Mouse (Mus musculus): ENCODE data around the gene Pcnx. TPM values are rescaled to one million over a fixed set of nuclear protein-coding genes. Genes with fewer than 3 reads are reported as not detected.

Gene Pcnx
- total RNA-seq, 4 experiments from 2014 or later = 97.3 to 114 (median 106) TPM

DNA sequence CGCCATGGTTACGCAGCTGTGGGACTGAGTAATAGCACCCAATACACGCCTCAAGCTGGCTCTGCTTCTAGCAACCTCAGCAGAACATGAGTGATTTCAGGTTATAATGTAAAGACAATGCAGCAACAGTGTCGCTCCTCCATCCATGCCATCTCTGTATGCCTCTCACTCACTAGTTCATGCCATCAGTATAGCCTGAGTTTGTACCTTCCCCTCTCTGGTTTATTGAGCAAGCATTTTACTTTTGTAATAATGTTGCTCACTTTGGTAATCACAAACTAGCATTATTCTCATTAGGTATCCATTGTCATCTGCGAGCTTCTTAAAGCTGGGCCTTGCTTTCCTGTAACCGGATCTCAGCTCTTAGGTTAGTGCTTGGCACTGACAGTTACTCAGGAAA, 36.2 kb downstream of the Pcnx start:
- DNase-seq (ENCODE audit: low spot score in 2 of 2) = no peak

DNA sequence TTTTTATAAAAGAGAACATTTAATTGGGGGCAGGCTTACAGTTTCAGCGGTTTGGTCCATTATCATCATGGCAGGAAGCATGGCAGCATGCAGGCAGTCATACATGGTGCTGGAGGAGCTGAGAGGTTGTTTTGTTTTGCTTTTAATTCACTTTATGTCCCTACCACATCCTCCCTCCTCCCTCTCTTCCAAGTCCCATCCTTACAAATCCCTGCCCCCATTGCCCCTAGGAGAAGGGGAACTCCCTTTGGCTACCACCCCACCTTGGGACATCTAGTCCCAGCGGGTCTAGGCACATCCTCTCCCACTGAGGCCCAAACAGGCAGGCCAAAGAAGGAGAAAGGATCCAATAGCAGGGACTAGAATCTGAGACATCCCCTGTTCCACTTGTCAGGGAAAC, 44.6 kb downstream of the Pcnx start:
- no peak for DNase-seq (ENCODE audit: low spot score in 2 of 2)

DNA sequence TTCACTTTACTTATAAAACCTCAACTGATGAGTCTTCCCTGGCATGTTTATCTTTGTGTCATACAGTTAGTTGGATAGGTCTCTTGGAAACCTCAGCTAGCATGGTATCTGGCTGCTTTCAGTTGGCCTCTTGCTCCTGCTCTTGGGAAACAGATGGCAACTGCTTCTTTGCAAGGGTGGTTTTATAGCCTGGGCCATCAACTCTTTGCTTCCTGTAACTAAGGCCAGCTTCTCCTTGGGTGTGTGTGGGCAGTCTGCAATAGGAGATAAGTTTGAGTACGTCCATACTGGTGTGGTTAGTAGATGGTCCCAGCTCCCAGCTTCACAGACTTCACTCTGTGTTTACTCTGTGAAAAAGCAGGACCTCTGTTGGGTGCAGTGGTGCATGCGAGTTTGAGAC, 46.0 kb downstream of the Pcnx start:
- DNase-seq (ENCODE audit: low spot score in 2 of 2) = no peak

GRCm38 (mm10) chr12:81907741-81908357, 48.0 kb downstream of the Pcnx start:
- DNase-seq (ENCODE audit: low spot score in 2 of 2) = no peak

DNA sequence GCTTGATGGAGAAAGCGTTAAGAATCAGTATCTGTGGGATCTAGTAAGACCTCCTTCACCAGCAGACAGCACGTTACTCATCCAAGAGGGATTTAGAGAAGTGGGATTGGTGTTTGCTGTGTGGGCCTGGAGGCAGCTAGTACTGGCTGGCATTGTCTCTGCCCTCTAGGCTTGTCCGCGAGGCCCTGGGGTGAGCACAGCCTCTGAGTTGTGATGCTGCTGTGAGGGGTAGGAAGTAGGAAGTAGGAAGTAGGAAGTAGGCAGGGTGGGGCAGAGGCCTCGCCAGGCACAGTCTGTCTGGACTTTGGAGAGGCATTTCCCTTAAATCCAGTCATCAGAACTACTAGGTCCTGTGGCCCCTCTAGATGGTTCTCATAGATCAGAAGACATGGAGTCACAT, 50.6 kb downstream of the Pcnx start:
- no peak for DNase-seq (ENCODE audit: low spot score in 2 of 2)

DNA sequence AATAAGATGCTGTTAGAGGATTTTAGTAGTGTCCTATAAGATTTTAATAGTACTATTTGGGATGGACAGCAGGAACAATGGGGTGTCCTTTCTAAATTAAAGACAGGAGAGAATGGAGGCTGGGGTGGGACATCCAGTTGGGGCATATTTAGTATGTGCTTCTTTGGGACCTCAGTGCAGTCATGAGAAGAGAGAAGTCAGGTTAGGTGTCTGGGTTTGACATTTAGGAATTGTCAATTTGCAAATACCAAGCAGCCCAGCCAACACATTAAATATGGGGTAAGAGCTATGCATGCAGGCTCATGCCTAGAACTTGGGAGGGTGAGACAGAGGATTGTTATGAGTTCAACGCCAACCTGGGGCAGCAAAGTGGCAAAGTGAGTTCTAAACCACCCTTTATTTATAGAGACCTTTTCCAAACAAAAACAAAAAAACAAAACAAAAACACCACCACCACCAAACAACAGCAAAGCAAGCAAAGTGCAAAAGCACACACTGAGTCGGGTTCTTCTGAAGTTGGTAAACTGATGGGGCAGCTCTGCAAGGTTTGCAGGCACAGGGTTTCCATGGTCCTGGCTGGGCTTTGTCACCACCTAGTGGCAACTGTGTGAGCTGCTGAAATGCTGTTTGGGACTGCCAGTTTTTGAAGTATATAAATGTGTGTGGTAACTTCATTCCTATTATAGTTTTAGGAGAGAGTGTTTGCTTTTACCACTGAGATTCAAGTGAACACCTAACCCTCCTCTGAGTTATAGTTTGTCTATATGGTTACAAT, 55.5 kb downstream of the Pcnx start:
- peak; percentile 51 to 76 for DNase-seq (ENCODE audit: low spot score in 2 of 2)

DNA sequence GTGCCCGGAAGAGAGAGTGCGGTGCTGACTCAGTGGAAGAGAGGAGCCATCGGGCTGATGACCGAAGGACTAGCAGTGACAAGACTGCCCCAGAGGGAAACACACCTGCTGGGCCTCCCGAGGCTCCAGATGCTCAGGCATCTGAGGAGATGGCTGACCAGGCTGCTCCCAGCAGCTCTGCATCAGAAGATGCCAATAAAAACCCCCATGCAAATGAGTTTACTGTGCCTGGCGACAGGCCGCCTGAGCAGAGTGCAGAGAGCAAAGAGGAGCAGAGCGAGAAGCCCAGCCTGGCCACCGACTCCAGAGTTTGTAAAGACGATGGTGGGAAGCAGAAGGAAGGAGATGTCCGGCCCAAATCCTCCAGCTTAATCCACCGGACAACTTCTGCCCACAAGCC, 58.5 kb downstream of the Pcnx start:
- DNase-seq (ENCODE audit: low spot score in 2 of 2) = no peak

DNA sequence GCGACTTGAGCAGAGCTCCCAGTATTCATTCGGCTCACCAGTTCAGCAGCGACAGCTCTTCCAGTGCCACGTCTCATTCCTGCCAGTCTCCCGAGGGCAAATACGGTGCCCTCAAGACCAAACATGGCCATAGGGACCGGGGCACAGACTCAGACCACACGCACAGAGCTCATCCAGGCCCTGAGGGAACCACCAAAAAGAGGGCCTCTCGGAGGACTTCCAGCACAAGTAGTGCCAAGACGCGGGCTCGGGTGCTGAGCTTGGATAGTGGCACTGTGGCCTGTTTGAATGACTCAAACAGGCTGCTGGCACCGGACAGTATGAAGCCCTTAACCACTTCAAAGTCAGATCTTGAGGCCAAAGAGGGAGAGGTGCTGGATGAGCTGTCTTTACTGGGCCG, 59.1 kb downstream of the Pcnx start:
- no peak for DNase-seq (ENCODE audit: low spot score in 2 of 2)

GRCm38 (mm10) chr12:81920027-81920426, 60.2 kb downstream of the Pcnx start:
- no peak for DNase-seq (ENCODE audit: low spot score in 2 of 2)

GRCm38 (mm10) chr12:81920614-81921013, 60.8 kb downstream of the Pcnx start:
- no peak for DNase-seq (ENCODE audit: low spot score in 2 of 2)

- no peak for DNase-seq (ENCODE audit: low spot score in 2 of 2)
Measured at GRCm38 (mm10) chr12:81921785-81922184, 62.0 kb downstream of the Pcnx start.

DNA sequence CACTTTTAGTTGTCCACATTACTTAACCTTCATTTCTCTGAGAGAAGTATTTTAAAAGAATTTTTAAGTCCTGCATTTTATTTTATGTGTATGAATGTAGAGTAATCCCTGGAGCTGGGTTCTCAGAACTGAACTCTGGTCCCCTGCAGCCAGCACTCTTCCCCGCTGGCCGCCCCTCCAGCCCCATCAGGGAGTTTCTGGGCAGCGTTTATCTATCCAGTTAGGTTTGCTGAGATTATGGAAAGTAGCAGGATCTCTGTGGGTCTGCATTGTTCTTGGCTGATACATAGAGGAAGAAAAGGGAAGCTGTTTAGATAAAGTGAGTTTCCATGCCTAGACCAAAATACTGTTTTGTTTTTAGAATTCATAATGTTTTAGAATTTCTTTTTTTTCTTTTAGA, 63.0 kb downstream of the Pcnx start:
- no peak for DNase-seq (ENCODE audit: low spot score in 2 of 2)

GRCm38 (mm10) chr12:81927163-81927562, 67.3 kb downstream of the Pcnx start:
- no peak for DNase-seq (ENCODE audit: low spot score in 2 of 2)

DNA sequence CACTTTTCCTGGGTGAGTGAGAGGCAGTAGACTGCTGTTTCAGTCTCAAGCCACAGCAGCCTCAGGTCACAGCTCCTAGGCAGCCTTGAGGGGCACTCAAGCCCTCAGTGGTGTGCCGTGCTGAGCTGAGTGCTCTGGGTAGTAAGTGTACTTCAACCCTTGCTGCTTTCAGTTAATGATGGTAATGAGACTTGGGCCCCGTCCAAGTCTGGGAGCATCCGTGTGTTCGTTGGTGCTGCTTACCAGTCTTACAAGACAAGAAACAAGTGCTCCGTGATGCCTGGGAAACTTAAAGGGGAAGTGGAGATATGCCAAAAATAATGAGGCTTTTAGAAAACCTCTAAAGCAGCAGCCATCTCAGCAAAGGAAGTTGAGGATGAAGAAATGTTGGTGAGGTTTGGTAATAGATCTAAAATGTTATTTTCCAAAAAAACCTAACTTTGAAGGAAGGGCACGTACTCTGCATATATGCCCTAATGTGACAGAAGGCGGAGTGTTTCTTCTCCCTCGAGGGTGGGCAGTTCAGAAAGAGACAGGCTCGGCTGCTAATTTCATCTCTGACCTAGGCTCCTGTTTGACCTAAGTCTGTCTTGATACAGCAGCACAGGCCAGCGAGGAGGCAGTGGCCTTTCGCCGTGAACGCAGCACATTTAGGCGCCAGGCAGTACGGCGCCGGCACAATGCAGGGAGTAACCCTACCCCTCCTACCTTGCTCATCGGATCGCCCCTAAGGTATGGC, 68.0 kb downstream of the Pcnx start:
- no peak for DNase-seq (ENCODE audit: low spot score in 2 of 2)

DNA sequence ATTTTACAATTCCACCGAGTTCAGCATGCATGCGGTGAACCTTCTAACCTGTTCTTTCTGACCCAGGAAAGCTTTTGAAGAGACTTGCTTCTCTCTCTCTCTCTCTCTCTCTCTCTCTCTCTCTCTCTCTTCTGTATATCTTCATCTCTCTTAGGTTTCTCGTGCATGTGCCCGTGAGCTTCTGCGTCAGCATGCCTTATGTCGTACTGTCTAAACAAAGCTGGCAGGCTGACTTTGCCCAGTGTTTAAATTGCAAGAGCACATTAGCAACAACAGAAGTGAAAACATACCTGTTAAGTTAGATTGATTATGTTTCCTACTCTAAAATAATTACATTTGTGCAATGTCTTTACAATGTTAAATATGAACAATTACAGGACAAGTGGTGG, 68.6 kb downstream of the Pcnx start:
- DNase-seq (ENCODE audit: low spot score in 2 of 2) = no peak

DNA sequence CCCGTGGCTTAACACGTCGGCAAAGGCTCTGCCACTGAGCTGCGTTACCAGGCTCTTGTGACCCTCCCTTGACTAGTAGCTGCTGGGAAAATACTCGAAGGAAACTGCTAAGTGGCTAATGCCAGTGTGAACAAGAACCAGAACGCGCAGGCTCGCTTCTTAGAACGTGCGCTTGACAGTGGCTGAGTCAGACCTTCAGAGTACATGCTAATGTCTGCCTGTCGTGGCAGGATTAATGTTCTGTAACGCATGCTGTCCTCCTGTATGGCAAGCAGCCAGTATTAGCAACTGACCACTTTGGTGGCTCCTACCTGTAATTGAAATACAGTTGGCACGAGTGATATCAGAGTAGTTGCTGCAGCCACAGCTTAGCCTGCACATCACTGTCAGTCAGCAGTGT, 72.2 kb downstream of the Pcnx start:
- DNase-seq (ENCODE audit: low spot score in 2 of 2) = no peak

DNA sequence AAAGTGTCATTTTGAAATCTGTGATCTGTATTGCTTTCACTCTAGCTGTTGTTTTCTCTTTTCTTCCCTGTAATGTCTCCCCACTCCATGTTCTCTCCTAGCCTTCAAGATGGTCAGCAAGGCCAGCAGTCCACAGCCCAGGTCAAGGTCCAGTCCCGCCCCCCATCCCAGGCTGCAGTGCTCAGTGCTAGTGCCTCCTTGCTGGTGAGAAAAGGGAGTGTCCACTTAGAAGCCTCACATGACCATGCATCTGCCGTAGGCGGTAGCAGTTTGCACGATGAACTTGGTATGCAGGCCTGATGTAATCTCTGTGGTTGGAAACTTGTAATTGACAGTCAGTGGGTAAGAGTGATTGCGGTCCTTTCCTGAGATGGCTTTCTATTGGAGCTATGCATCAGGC, 73.6 kb downstream of the Pcnx start:
- no peak for DNase-seq (ENCODE audit: low spot score in 2 of 2)

DNA sequence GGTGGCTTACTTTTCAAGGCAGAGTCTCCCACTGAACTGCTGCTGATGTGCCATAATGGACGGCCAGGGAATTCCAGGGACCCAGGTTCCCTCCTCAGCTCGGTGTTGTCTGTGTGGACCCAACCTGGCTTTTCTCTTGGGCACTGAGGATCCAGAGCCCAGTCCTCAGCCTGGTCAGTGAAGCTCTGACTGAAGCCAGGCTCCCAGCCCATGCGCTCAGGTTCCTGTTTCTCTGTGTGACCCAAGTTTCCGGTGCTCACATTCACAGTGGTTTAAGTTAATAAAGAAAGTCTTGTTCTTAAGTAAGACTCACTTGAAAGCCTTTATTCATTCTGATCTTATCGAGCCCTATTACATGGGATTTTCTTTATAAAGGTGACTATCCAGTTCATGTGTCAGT, 74.7 kb downstream of the Pcnx start:
- DNase-seq (ENCODE audit: low spot score in 2 of 2) = no peak

DNA sequence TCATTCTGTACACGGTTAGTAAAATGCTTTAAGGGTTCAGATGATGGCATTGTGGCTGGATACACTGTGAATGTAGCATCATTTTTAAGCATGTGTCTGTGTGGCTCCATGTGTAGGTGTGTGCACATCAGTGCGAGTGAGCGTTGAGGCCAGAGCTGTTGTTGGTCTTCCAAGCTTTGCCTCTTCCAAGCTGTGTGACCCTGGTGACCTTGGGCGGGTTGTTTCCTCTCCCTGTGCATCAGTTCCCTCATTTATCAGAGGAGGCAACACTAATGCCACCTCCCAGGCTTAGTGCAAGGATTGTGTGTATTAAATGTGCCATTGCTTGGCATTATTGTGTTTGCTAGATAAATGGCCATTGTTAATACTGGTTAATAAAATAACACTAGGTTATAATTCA, 76.2 kb downstream of the Pcnx start:
- DNase-seq (ENCODE audit: low spot score in 2 of 2) = no peak

GRCm38 (mm10) chr12:81941191-81941590, 81.4 kb downstream of the Pcnx start:
- no peak for DNase-seq (ENCODE audit: low spot score in 2 of 2)

DNA sequence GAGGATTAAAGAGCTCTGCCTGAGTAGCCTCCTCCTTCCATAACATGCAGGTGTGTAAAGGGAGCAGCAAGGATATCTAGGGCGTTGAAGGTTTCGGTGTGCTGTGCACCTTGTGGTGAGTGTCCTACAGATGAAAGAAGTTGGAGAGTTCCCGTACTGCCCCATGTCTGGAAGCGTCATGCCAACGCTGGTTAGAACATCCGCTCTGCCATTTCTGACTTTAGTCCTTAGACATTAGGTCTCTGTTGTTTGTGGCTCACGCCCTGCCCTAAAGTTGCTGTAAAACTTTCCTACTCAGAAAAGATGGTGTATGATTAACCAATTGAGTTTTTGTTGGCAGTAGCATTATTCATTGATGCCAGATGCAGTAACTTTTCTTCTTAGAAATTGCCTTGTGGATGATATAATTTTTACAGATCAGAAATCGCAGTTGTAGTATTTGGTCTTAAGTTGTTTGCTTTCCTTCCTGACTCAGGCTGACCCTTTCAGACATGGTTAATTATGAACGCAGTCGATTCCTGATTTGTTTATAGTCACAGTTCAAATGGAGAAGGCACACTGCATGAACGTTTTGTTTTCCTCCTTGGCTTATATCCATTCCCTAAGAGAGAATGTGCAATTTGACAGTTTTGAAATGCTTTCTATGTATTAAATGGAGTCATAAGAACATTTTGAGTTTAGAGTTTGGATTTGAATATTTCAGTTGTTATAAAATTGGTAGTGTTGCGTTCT, 83.7 kb downstream of the Pcnx start:
- no peak for DNase-seq (ENCODE audit: low spot score in 2 of 2)

DNA sequence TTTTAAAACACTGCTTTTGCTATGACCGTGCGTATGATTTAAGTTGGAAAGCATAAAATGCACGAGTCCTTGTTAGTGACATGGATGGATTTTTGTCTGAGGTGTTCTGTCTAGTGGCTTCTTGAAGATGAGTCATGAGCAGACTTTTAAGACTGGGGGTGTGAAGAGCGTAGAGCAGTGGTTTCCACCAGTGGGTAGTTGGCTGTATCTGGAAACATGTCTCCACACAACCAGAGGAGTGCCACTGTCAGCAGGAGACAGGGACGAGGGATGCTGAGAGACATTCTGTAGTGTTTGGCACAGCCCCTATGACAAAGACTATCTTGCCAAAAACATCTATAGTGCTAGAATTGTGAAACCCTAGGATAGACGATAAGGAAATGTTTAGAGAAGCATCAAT, 89.2 kb downstream of the Pcnx start:
- no peak for DNase-seq (ENCODE audit: low spot score in 2 of 2)
